Mouse (Mus musculus) ovary, postnatal 14 days (tissue): ENCODE results near the gene 5730522E02Rik.
"Not testable (repeated sequence)": the region's sequence is repeated elsewhere in the genome, so short reads cannot be mapped to it uniquely, and the experiment has no call there.

Source experiments
- DNase-seq: peaks from one replicate; pipeline ENCODE4 v3.0.0; 2022; ENCODE audit warnings: low spot score

Gene 5730522E02Rik

GRCm38 (mm10) chr11:26210582-26211180 is at the start of gene 5730522E02Rik:
5730522E02Rik (minus strand) TSS chr11:26210763.
- peak; percentile 13 for DNase-seq

- DNase-seq, result no peak
Observed at GRCm38 (mm10) chr11:26236540-26236939, 26.0 kb upstream of the 5730522E02Rik start.

- no peak for DNase-seq
Observed at GRCm38 (mm10) chr11:26229895-26230294, 19.3 kb upstream of the 5730522E02Rik start.

- not testable (repeated sequence) for DNase-seq
Observed at GRCm38 (mm10) chr11:26213643-26214042, 3.1 kb upstream of the 5730522E02Rik start.

GRCm38 (mm10) chr11:26209811-26210581 is 567 bp downstream of the 5730522E02Rik start:
- DNase-seq, result peak; percentile 54

- DNase-seq, result no peak
Observed at GRCm38 (mm10) chr11:26203466-26203865, 7.1 kb downstream of the 5730522E02Rik start.

GRCm38 (mm10) chr11:26202842-26203241 is 7.7 kb downstream of the 5730522E02Rik start:
- no peak for DNase-seq

GRCm38 (mm10) chr11:26201778-26202097 is 8.8 kb downstream of the 5730522E02Rik start:
- DNase-seq, result no peak

- DNase-seq, result peak; percentile 36
Observed at GRCm38 (mm10) chr11:26200970-26201777, 9.4 kb downstream of the 5730522E02Rik start.

- no peak for DNase-seq
Observed at GRCm38 (mm10) chr11:26195468-26195867, 15.1 kb downstream of the 5730522E02Rik start.

GRCm38 (mm10) chr11:26187231-26187967 is 23.2 kb downstream of the 5730522E02Rik start:
- no peak for DNase-seq

GRCm38 (mm10) chr11:26170572-26170971 is 40.0 kb downstream of the 5730522E02Rik start:
- no peak for DNase-seq

- DNase-seq, result no peak
Observed at GRCm38 (mm10) chr11:26167609-26167971, 43.0 kb downstream of the 5730522E02Rik start.

- no peak for DNase-seq
Observed at GRCm38 (mm10) chr11:26166966-26167608, 43.5 kb downstream of the 5730522E02Rik start.

GRCm38 (mm10) chr11:26164651-26165259 is 45.8 kb downstream of the 5730522E02Rik start:
- no peak for DNase-seq

- no peak for DNase-seq
Observed at GRCm38 (mm10) chr11:26161354-26161753, 49.2 kb downstream of the 5730522E02Rik start.

GRCm38 (mm10) chr11:26159033-26159432 is 51.5 kb downstream of the 5730522E02Rik start:
- no peak for DNase-seq

GRCm38 (mm10) chr11:26140024-26140423 is 70.5 kb downstream of the 5730522E02Rik start:
- DNase-seq, result no peak

- DNase-seq, result no peak
Observed at GRCm38 (mm10) chr11:26138013-26138412, 72.5 kb downstream of the 5730522E02Rik start.

- DNase-seq, result no peak
Observed at GRCm38 (mm10) chr11:26130911-26131310, 79.7 kb downstream of the 5730522E02Rik start.

GRCm38 (mm10) chr11:26129054-26129453 is 81.5 kb downstream of the 5730522E02Rik start:
- no peak for DNase-seq
